ENCODE assay signal across 9 mouse cellular contexts in genomic region chr11:101968791-101969190, GRCm38 (mm10). TPM values are rescaled to one million over a fixed set of nuclear protein-coding genes. Genes with fewer than 3 reads are reported as not detected.
DNase-seq lines count a peak whose midpoint lies in the region; ATAC-seq lines count a peak whose summit lies in the region.
"Had no signal": no experiment of that assay in that cellular context is flagged by ENCODE, and none has a peak within 500 bp of the region (broad histone marks: within the 10 kb centered on the region; RNA-seq: fewer than 3 reads in every experiment).

No protein-coding gene starts in this region.

- no peak overlapping the region for H3K4me3 ChIP-seq in lung, embryonic 16.5 days (ENCODE audit: low read length)
- H3K4me3 ChIP-seq: midbrain, embryonic 12.5 days had no signal

- peaks cover 9% of the 10 kb centered on the region for H3K4me1 ChIP-seq in lung, embryonic 16.5 days (replicated peaks; ENCODE audit: control insufficient read depth, insufficient read depth, low read length)

- peaks cover 26% of the 10 kb centered on the region for H3K27me3 ChIP-seq in lung, embryonic 16.5 days (ENCODE audit: control insufficient read depth, insufficient read depth, low read depth, low read length)

- WGBS in lung, embryonic 16.5 days, result under 1% methylated on average over 5 of the region's 5 CpGs

- ATAC-seq in frontal cortex, adult (ENCODE audit: low TSS enrichment), result peak; percentile 70
- ATAC-seq in hematopoietic stem cell, adult 5-6 weeks (replicated peaks in 1 of 2; ENCODE audit: insufficient read depth in 1 of 2, low FRiP score in 2 of 2, low TSS enrichment in 1 of 2, low read depth in 1 of 2, poor library complexity in 2 of 2, severe bottlenecking in 2 of 2), result peak; percentile 77 to 78
- ATAC-seq in lung, embryonic 16.5 days (ENCODE audit: low read depth), result peak; percentile 79

- no peak overlapping the region for H3K4me2 ChIP-seq in lung, embryonic 16.5 days (ENCODE audit: low read depth, low read length)
- H3K4me2 ChIP-seq: midbrain, embryonic 12.5 days had no signal

- H3K27ac ChIP-seq in lung, embryonic 16.5 days (ENCODE audit: low read length), result no peak overlapping the region
- H3K27ac ChIP-seq: midbrain, embryonic 12.5 days had no signal

- H3K36me3 ChIP-seq in lung, embryonic 16.5 days (ENCODE audit: control insufficient read depth, insufficient read depth, low read length), result 0 out of 2 replicates have a peak, but pooled peaks cover 2% of the 10 kb centered on the region
- H3K36me3 ChIP-seq: midbrain, embryonic 12.5 days had no signal

- no peaks in the 10 kb centered on the region for H3K9me3 ChIP-seq in lung, embryonic 16.5 days (ENCODE audit: control insufficient read depth, low read length)
- H3K9me3 ChIP-seq: midbrain, embryonic 12.5 days had no signal

- no peak overlapping the region for H3K9ac ChIP-seq in lung, embryonic 16.5 days (ENCODE audit: low read length)
- H3K9ac ChIP-seq: midbrain, embryonic 12.5 days had no signal

- peak; percentile 76 for DNase-seq in Muller cell, postnatal 12 days (ENCODE audit: inconsistent ontology term)
- peak; percentile 85 for DNase-seq in cerebellum, adult 8-10 months
- peak; percentile 67 to 90 for DNase-seq in layer of hippocampus, adult 8-10 months (ENCODE audit: low spot score in 2 of 2)
- peak; percentile 95 for DNase-seq in retina, embryonic 14.5 days (ENCODE audit: low spot score)
- DNase-seq in thymus, postnatal 4 days, result peak; percentile 77

RNA-seq across cellular contexts. Expression of gene Sost, which starts 2.0 kb away (rescaled TPM):
- total RNA-seq in hematopoietic stem cell, adult 5-6 weeks (2017), result not detected in 2 replicates
- under 1 TPM in 1 of 4 experiments, not detected in 3; 0.22 TPM for total RNA-seq in layer of hippocampus, adult 8-10 months (2022)
- 0.53 and 0.63 TPM in 2 replicates for polyA plus RNA-seq in lung, embryonic 16.5 days (2015; fragmentation: Nextera tagmentation; extraction: Ambion mirVana)

RNA-seq across cellular contexts. Expression of gene Cfap97d1, which starts 15.3 kb away (rescaled TPM):
- not detected in 2 replicates for total RNA-seq in hematopoietic stem cell, adult 5-6 weeks (2017)
- total RNA-seq in layer of hippocampus, adult 8-10 months (2022), result not detected
- polyA plus RNA-seq in lung, embryonic 16.5 days (2015; fragmentation: Nextera tagmentation; extraction: Ambion mirVana), result not detected in 2 replicates
- polyA plus RNA-seq: midbrain, embryonic 12.5 days had no signal

RNA-seq across cellular contexts. Expression of gene Dusp3, which starts 18.0 kb away (rescaled TPM):
- total RNA-seq in hematopoietic stem cell, adult 5-6 weeks (2017), result 3.1 and 3.3 TPM in 2 replicates
- 100 to 1,000 TPM; 151 to 190 (median 164) TPM for total RNA-seq in layer of hippocampus, adult 8-10 months (2022)
- 21.7 and 23.8 TPM in 2 replicates for polyA plus RNA-seq in lung, embryonic 16.5 days (2015; fragmentation: Nextera tagmentation; extraction: Ambion mirVana)

RNA-seq across cellular contexts. Expression of gene Mpp3, which starts 59.5 kb away (rescaled TPM):
- total RNA-seq in hematopoietic stem cell, adult 5-6 weeks (2017), result 0.19 and 0.40 TPM in 2 replicates
- total RNA-seq in layer of hippocampus, adult 8-10 months (2022), result 100 to 1,000 TPM in 1 of 4 experiments, 10 to 100 TPM in 3; 88.8 to 102 (median 95.8) TPM
- 3.7 and 4.1 TPM in 2 replicates for polyA plus RNA-seq in lung, embryonic 16.5 days (2015; fragmentation: Nextera tagmentation; extraction: Ambion mirVana)

Comparison
In these comparisons a context has a peak if more than half of its experiments do, and no peak if none do; other contexts are left out.
1. RNA of gene Dusp3, which starts 18.0 kb away (total RNA-seq): 151 to 190 TPM in layer of hippocampus, adult 8-10 months; 3.1 to 3.3 TPM in hematopoietic stem cell, adult 5-6 weeks; every median in the first group is over 10 times any median in the second.
2. Peak in every context shown above with its lines, with median percentiles within 50 percentile points of each other: DNase-seq and ATAC-seq.